Mouse (Mus musculus): ENCODE measurements at regions not wholly inside any gene's neighbourhood (a gene's known extent, or its start where the extent isn't known, plus 50 kb on each side); places are given as distances from the start of the nearest gene placed in this dataset.

DNA sequence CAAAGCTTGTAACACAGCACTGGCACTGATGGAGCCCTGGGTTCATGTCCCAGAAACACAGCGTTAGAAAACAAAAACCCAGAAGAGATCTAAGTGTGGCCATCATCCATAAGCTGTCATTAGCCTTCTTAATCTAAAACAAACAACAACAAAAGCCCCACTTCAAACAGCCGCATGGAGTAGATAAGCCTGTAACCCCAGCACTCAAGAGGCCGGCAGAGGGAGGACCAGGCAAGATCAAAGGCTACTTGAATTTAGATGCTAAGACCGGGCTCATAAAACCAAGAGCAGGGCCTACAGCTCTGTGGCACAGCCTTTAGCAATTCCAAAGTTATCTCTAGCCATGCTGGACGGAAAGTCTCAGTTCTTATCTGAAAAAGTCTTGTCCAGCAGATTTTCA is 215.4 kb upstream of the Mkln1 start:
- Histone ChIP-seq H3K36me3 (ENCODE audit: control insufficient read depth, insufficient read depth, low read length) (no peaks in the 10 kb centered on the region; the same call in 1 of the 2 replicates), H3K4me1 (ENCODE audit: control insufficient read depth, insufficient read depth, low read length) (no peaks in the 10 kb centered on the region), H3K27ac (ENCODE audit: control insufficient read depth, insufficient read depth, low read depth, low read length) (no peak overlapping the region), H3K27me3 (ENCODE audit: control insufficient read depth, insufficient read depth, low read length) (no peaks in the 10 kb centered on the region), H3K4me3 (ENCODE audit: control insufficient read depth, low read depth, low read length) (no peak overlapping the region)
- TF ChIP-seq POLR2A (IDR thresholded peaks at IDR 0.05; ENCODE audit: control insufficient read depth, low read depth, low read length) (no peak), CTCF (IDR thresholded peaks at IDR 0.05; ENCODE audit: control insufficient read depth, insufficient read depth, insufficient replicate concordance, low read depth, low read length) (no peak)

DNA sequence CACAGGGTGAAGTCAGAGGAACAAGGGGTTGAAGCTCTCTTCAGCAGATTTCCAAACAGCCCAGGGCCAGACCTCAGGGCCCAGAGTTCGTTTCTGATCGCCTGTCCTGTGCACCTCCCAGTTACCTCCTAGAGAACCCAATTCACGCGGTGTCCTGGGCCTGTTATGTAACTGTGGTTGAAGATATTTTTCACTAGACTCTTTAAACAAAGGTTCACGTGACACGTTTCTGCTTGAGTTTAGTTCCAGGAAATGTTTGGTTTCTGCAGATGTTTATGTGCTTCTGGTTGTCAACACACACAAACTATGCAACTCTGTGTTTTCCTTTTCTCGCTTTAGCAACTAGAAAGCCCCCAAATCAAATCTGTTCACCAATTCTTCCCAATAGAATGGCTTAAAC is 214.0 kb upstream of the Mkln1 start:
- TF ChIP-seq CTCF (IDR thresholded peaks at IDR 0.05; ENCODE audit: control insufficient read depth, insufficient read depth, insufficient replicate concordance, low read depth, low read length) (no peak), POLR2A (IDR thresholded peaks at IDR 0.05; ENCODE audit: control insufficient read depth, low read depth, low read length) (no peak)

DNA sequence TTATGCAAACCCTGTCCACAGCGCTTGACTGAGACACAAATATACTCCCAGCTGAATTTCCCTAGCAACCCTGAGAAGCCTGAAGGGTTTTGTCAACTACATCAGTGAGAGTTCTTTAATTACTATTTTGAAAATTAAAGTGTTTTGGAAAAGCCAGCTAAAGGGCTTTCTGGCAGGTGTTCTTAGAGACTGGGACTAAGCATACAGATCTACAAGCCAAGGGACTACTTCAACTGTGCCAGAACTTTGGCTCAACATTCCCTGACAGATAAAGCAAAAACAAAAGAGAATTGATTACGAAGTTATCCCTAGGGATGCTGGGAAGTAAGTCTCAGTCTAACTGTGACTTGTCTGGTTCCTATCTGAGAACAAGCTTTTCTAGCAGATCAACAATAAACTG is 213.4 kb upstream of the Mkln1 start:
- Histone ChIP-seq H3K27ac (ENCODE audit: control insufficient read depth, insufficient read depth, low read depth, low read length) (no peak overlapping the region), H3K36me3 (ENCODE audit: control insufficient read depth, insufficient read depth, low read length) (no peaks in the 10 kb centered on the region; the same call in 1 of the 2 replicates), H3K4me1 (ENCODE audit: control insufficient read depth, insufficient read depth, low read length) (no peaks in the 10 kb centered on the region), H3K4me3 (ENCODE audit: control insufficient read depth, low read depth, low read length) (no peak overlapping the region), H3K27me3 (ENCODE audit: control insufficient read depth, insufficient read depth, low read length) (no peaks in the 10 kb centered on the region)
- no peak for TF ChIP-seq CTCF (IDR thresholded peaks at IDR 0.05; ENCODE audit: control insufficient read depth, insufficient read depth, insufficient replicate concordance, low read depth, low read length)
- no peak for TF ChIP-seq POLR2A (IDR thresholded peaks at IDR 0.05; ENCODE audit: control insufficient read depth, low read depth, low read length)

More for the DNA sequence above, 214.0 kb upstream of the Mkln1 start:
- Histone ChIP-seq H3K27ac (ENCODE audit: control insufficient read depth, insufficient read depth, low read depth, low read length) (no peak overlapping the region), H3K36me3 (ENCODE audit: control insufficient read depth, insufficient read depth, low read length) (no peaks in the 10 kb centered on the region; the same call in 1 of the 2 replicates), H3K27me3 (ENCODE audit: control insufficient read depth, insufficient read depth, low read length) (no peaks in the 10 kb centered on the region), H3K4me3 (ENCODE audit: control insufficient read depth, low read depth, low read length) (no peak overlapping the region), H3K4me1 (ENCODE audit: control insufficient read depth, insufficient read depth, low read length) (no peaks in the 10 kb centered on the region)

DNA sequence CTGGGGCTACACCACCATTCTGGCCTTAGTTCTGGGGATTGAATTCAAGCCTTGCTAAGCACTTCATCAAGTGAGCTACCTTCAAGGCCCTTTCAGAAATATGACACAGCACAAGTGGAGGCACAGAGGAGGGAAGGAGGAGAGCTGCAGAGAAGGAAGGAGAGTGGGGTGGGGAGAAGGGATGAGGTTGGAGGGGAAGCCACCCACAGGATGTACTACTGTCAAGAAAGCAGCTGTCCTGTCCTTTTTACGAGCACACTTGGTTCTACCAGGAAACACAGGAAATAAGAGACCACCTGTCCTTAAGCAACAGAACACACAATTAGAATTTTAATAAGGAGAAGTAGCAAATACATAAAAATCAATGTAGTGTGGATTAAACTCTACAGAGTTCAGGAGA is 210.5 kb upstream of the Mkln1 start:
- no peak overlapping the region for H3K4me3 ChIP-seq (ENCODE audit: control insufficient read depth, low read depth, low read length)
- H3K27ac ChIP-seq (ENCODE audit: control insufficient read depth, insufficient read depth, low read depth, low read length) = no peak overlapping the region
- H3K4me1 ChIP-seq (ENCODE audit: control insufficient read depth, insufficient read depth, low read length) = no peaks in the 10 kb centered on the region; the same call in 1 of the 2 replicates
- H3K36me3 ChIP-seq (ENCODE audit: control insufficient read depth, insufficient read depth, low read length) = no peaks in the 10 kb centered on the region
- H3K27me3 ChIP-seq (ENCODE audit: control insufficient read depth, insufficient read depth, low read length) = no peaks in the 10 kb centered on the region
- TF ChIP-seq CTCF (IDR thresholded peaks at IDR 0.05; ENCODE audit: control insufficient read depth, insufficient read depth, insufficient replicate concordance, low read depth, low read length) (no peak), POLR2A (IDR thresholded peaks at IDR 0.05; ENCODE audit: control insufficient read depth, low read depth, low read length) (no peak)

DNA sequence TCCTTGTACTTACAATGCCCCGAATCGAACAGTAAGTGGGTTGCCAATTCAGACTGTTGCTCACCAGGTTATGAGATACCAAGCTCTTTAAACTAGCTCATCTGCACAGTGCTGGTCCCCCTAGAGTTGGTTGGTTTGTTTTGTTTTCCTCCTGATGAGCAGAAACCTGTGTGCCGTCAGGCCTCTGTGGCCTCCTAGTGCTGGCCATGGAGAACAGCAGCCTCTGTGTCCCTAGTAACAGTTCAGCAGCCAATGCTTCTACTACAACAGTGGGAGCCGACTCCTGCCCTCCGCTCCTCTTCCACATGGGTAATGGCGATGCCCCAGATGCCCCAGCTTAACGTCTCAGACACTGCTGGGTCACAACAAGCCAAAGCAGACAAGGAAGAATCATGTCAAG is 209.5 kb upstream of the Mkln1 start:
- H3K27me3 ChIP-seq (ENCODE audit: control insufficient read depth, insufficient read depth, low read length) = no peaks in the 10 kb centered on the region
- H3K36me3 ChIP-seq (ENCODE audit: control insufficient read depth, insufficient read depth, low read length) = no peaks in the 10 kb centered on the region
- peaks cover 5% of the 10 kb centered on the region for H3K4me1 ChIP-seq (ENCODE audit: control insufficient read depth, insufficient read depth, low read length)
- TF ChIP-seq CTCF (IDR thresholded peaks at IDR 0.05; ENCODE audit: control insufficient read depth, insufficient read depth, insufficient replicate concordance, low read depth, low read length) (peak; percentile 45; the same call in 1 of the 2 replicates), POLR2A (IDR thresholded peaks at IDR 0.05; ENCODE audit: control insufficient read depth, low read depth, low read length) (no peak)
- H3K27ac ChIP-seq (ENCODE audit: control insufficient read depth, insufficient read depth, low read depth, low read length) = no peak overlapping the region
- H3K4me3 ChIP-seq (ENCODE audit: control insufficient read depth, low read depth, low read length) = no peak overlapping the region

DNA sequence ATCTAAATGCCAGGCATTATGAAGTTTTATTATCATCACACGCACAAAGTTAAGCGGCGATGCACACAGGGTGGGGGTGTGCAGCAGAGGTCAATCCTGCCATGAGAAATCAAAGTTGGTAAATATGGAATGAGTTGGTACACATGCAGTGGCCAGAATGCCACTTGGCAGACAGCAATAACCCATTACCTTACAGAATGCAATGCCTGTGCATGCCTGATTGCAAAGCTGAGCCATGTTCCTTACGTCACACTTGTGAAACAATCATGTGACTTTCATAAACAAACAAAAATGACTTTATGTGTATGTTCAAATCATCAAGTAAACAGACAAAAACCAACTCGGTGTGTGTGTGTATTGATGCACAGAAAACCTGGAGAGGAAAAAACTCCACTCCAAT is 208.5 kb upstream of the Mkln1 start:
- no peak for TF ChIP-seq POLR2A (IDR thresholded peaks at IDR 0.05; ENCODE audit: control insufficient read depth, low read depth, low read length)
- TF ChIP-seq CTCF (IDR thresholded peaks at IDR 0.05; ENCODE audit: control insufficient read depth, insufficient read depth, insufficient replicate concordance, low read depth, low read length) = no peak
- Histone ChIP-seq H3K4me3 (ENCODE audit: control insufficient read depth, low read depth, low read length) (no peak overlapping the region), H3K27ac (ENCODE audit: control insufficient read depth, insufficient read depth, low read depth, low read length) (no peak overlapping the region), H3K4me1 (ENCODE audit: control insufficient read depth, insufficient read depth, low read length) (peaks cover 5% of the 10 kb centered on the region), H3K27me3 (ENCODE audit: control insufficient read depth, insufficient read depth, low read length) (no peaks in the 10 kb centered on the region), H3K36me3 (ENCODE audit: control insufficient read depth, insufficient read depth, low read length) (no peaks in the 10 kb centered on the region)

DNA sequence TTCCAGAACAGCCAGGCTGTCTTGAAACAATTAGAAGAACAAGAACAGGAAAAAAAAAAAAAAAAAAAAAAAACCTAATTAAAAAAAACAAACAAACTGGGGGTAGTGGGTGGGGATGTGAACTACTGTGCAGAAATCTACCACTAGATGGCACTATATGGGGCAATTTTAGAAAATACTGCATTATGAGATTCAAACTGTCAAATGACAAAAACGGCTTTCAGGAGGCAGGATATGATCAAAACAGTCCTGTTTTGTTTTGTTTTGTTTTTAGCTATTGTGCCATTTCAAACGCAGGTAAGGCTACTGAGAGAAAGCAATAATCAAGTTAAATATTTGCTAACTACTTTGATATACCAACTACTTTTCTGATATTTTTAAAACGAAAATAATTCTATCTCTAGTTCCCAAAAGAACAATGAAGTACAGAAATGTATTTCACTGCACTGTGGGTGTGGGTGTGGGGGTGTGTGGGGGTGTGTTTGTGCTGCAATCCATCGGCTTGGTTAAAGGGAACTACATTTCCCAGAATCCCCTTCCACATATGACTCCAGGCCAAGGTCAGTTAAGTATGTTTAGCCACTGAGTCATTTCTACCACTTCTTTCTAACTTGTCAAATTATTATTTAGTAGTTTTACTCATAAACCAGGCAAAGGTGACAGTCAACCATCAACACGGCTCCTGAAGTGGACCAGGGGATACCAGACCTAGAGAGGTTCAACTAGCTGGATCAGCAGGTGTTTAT is 207.7 kb upstream of the Mkln1 start:
- Histone ChIP-seq H3K4me3 (ENCODE audit: control insufficient read depth, low read depth, low read length) (no peak overlapping the region), H3K27me3 (ENCODE audit: control insufficient read depth, insufficient read depth, low read length) (no peaks in the 10 kb centered on the region), H3K27ac (ENCODE audit: control insufficient read depth, insufficient read depth, low read depth, low read length) (no peak overlapping the region), H3K36me3 (ENCODE audit: control insufficient read depth, insufficient read depth, low read length) (no peaks in the 10 kb centered on the region), H3K4me1 (ENCODE audit: control insufficient read depth, insufficient read depth, low read length) (peaks cover 5% of the 10 kb centered on the region)
- TF ChIP-seq CTCF (IDR thresholded peaks at IDR 0.05; ENCODE audit: control insufficient read depth, insufficient read depth, insufficient replicate concordance, low read depth, low read length) (no peak), POLR2A (IDR thresholded peaks at IDR 0.05; ENCODE audit: control insufficient read depth, low read depth, low read length) (no peak)
